Mouse (Mus musculus) intestine, postnatal 0 days (tissue): ENCODE results near the gene Asb14. TPM values are rescaled to one million over a fixed set of nuclear protein-coding genes. Genes with fewer than 3 reads are reported as not detected.

Experiments used
- ATAC-seq: fragments of 200-750 bp; cut with Nextera tagmentation; 2 replicates; pipeline ENCODE4 v1.8.0; 2017; ENCODE audit warnings: mild to moderate bottlenecking, moderate TSS enrichment, moderate library complexity
- H3K27ac ChIP-seq: fragments of 300-500 bp; sonication (generic); 2 replicates; pipeline ENCODE4 v1.5.1; 2014; ENCODE audit warnings: mild to moderate bottlenecking, low read depth, low read length, moderate library complexity
- H3K27me3 ChIP-seq: fragments of 300-500 bp; sonication (generic); replicated peaks from 2 replicates; pipeline ENCODE4 v1.6.1; 2014; ENCODE audit warnings: low read length, mixed read lengths; ENCODE audit not compliant: control insufficient read depth, insufficient read depth
- H3K36me3 ChIP-seq: fragments of 300-500 bp; sonication (generic); 2 replicates; pipeline ENCODE4 v1.6.1; 2014; ENCODE audit warnings: mild to moderate bottlenecking, moderate library complexity; ENCODE audit not compliant: control insufficient read depth, insufficient read depth
- H3K4me1 ChIP-seq: fragments of 300-500 bp; sonication (generic); replicated peaks from 2 replicates; pipeline ENCODE4 v1.6.1; 2014; ENCODE audit warnings: antibody characterized with exemption, low read length, mixed read lengths; ENCODE audit not compliant: control insufficient read depth, insufficient read depth
- H3K4me2 ChIP-seq: fragments of 300-500 bp; sonication (generic); replicated peaks from 2 replicates; pipeline ENCODE4 v1.6.1; 2014; ENCODE audit warnings: low read depth, mild to moderate bottlenecking, moderate library complexity
- H3K4me3 ChIP-seq: fragments of 300-500 bp; sonication (generic); 2 replicates; pipeline ENCODE4 v1.5.1; 2014; ENCODE audit warnings: low read depth, low read length
- H3K9ac ChIP-seq: fragments of 300-500 bp; sonication (generic); 2 replicates; pipeline ENCODE4 v1.6.1; 2014; ENCODE audit warnings: mild to moderate bottlenecking, low read depth, low read length
- H3K9me3 ChIP-seq: fragments of 300-500 bp; sonication (generic); 2 replicates; pipeline ENCODE4 v1.6.1; 2016; ENCODE audit warnings: mixed run types; ENCODE audit not compliant: control insufficient read depth
- CTCF ChIP-seq: sonication (generic); IDR thresholded peaks from 2 replicates; pipeline ENCODE4 v1.5.1; 2016; ENCODE audit warnings: low read depth, mild to moderate bottlenecking, control low read depth, antibody characterized with exemption, moderate library complexity
- WGBS: fragments of 180-500 bp; shearing (Covaris S2); extraction: QIAGEN DNeasy Blood & Tissue Kit; methylation state at CpG from one replicate; pipeline ENCODE4 v1.1.7; 2014; 5-methylcytosine and 5-hydroxymethylcytosine counted together
- polyA plus RNA-seq: library from polyadenylated mRNA; unstranded; fragments of >200 nt; fragmentation: Nextera tagmentation; extraction: Ambion mirVana; gene quantifications from 2 replicates; pipeline ENCODE4 v1.2.1, GENCODE M21; 2015

The Asb14 gene
- polyA plus RNA-seq, 1 experiment from 2014 or later, result 0.08 TPM

DNA sequence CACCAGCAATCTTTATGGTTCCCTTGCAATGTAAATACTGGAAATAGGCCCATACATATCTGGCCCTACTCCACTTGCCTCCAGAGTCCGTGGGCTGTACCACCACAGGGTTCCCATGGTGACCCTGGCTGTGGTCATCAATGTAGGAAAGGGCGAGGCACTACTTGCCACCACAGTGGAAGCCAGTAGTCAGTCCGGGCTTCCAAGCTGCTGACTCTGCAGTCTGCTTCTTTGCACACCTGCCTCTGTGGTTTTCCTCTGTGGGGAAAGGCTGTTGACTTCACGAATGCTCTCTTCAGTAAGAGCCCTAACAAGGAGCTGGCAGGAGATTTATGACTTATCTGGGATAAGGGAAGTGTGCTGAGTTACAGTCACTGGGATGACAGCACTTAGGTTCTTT lies 15.6 kb upstream of the Asb14 start:
- no peak for TF ChIP-seq CTCF
- Histone ChIP-seq H3K9me3 (no peaks in the 10 kb centered on the region), H3K27me3 (no peaks in the 10 kb centered on the region), H3K27ac (no peak overlapping the region), H3K4me3 (no peak overlapping the region), H3K36me3 (no peaks in the 10 kb centered on the region), H3K4me1 (0 out of 2 replicates have a peak, but pooled peaks cover 3% of the 10 kb centered on the region), H3K4me2 (no peak overlapping the region), H3K9ac (no peak overlapping the region)
- WGBS, result 38% methylated on average over 4 of the region's 4 CpGs
- peak; percentile 82 for ATAC-seq

DNA sequence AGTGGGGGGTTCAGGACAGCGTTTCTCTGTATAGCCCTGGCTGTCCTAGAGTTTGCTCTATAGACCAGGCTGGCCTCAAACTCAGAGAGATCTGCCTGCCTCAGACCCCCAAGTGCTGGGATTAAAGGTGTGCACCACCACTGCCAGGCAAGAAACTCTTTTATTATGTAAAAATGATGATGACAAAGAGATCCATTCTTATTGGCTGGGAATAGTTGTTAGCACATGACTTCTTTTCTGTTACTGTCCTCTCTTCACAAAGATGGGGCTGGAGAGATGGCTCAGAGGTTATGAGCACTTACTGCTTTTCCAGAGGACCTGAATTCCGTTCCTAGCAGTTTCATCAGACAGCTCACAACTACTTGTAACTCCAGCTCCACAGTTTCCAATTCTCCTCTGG lies 14.4 kb upstream of the Asb14 start:
- Histone ChIP-seq H3K27ac (no peak overlapping the region), H3K4me2 (no peak overlapping the region), H3K4me3 (no peak overlapping the region), H3K9me3 (no peaks in the 10 kb centered on the region), H3K27me3 (no peaks in the 10 kb centered on the region), H3K4me1 (0 out of 2 replicates have a peak, but pooled peaks cover 3% of the 10 kb centered on the region), H3K9ac (no peak overlapping the region), H3K36me3 (no peaks in the 10 kb centered on the region)
- no peak for TF ChIP-seq CTCF
- 80% methylated on average over 2 of the region's 2 CpGs for WGBS
- no peak for ATAC-seq

- Histone ChIP-seq H3K36me3 (no peaks in the 10 kb centered on the region), H3K27ac (no peak overlapping the region), H3K27me3 (no peaks in the 10 kb centered on the region), H3K4me3 (no peak overlapping the region), H3K9me3 (no peaks in the 10 kb centered on the region), H3K4me2 (no peak overlapping the region), H3K4me1 (0 out of 2 replicates have a peak, but pooled peaks cover 3% of the 10 kb centered on the region), H3K9ac (no peak overlapping the region)
- TF ChIP-seq CTCF, result no peak
- no peak for ATAC-seq
- 66% methylated on average over 5 of the region's 5 CpGs for whole genome bisulfite sequencing
Observed at GRCm38 (mm10) chr14:26881700-26882099, 12.7 kb upstream of the Asb14 start.

DNA sequence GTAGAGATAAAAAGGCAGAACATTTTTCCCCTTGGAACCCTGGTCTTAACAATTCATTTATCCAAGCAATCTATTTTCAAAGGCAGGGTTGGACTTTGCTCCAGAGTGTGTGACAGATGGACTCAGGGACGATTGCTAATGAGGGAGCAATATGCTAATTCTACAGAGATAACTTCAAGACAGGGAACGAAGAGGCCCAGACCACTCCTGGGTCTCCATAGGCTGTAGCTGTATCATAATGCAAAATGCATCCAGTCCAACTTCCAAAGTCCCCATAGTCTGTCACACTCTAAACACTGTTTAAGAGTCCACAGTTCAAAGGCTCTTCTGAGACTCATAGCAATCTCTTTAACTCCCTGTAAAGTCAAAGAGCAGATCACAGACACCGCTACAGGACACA lies 7.1 kb upstream of the Asb14 start:
- no peak overlapping the region for H3K9ac ChIP-seq
- ATAC-seq, result peak; percentile 100
- TF ChIP-seq CTCF, result no peak
- H3K4me1 ChIP-seq, result 0 out of 2 replicates have a peak, but pooled peaks cover 3% of the 10 kb centered on the region
- no peaks in the 10 kb centered on the region for H3K9me3 ChIP-seq
- no peaks in the 10 kb centered on the region for H3K27me3 ChIP-seq
- H3K27ac ChIP-seq, result peak overlapping the region; percentile 77
- no peak overlapping the region for H3K4me2 ChIP-seq
- H3K4me3 ChIP-seq, result no peak overlapping the region
- 32% methylated on average over 3 of the region's 3 CpGs for WGBS
- H3K36me3 ChIP-seq, result no peaks in the 10 kb centered on the region

- WGBS, result 85% methylated on average over 3 of the region's 3 CpGs
- Histone ChIP-seq H3K27me3 (no peaks in the 10 kb centered on the region), H3K4me1 (0 out of 2 replicates have a peak, but pooled peaks cover 3% of the 10 kb centered on the region), H3K4me2 (no peak overlapping the region), H3K9me3 (no peaks in the 10 kb centered on the region), H3K36me3 (no peaks in the 10 kb centered on the region), H3K27ac (no peak overlapping the region), H3K4me3 (no peak overlapping the region), H3K9ac (no peak overlapping the region)
- TF ChIP-seq CTCF, result no peak
- no peak for ATAC-seq
Observed at GRCm38 (mm10) chr14:26890777-26891176, 3.6 kb upstream of the Asb14 start.

GRCm38 (mm10) chr14:26899490-26899889 lies 5.1 kb downstream of the Asb14 start:
- Histone ChIP-seq H3K4me3 (no peak overlapping the region), H3K36me3 (no peaks in the 10 kb centered on the region), H3K4me1 (no peaks in the 10 kb centered on the region), H3K27me3 (no peaks in the 10 kb centered on the region), H3K9ac (no peak overlapping the region), H3K9me3 (no peaks in the 10 kb centered on the region), H3K4me2 (no peak overlapping the region), H3K27ac (no peak overlapping the region)
- WGBS, result 78% methylated on average over 2 of the region's 2 CpGs
- TF ChIP-seq CTCF, result no peak
- ATAC-seq, result no peak

DNA sequence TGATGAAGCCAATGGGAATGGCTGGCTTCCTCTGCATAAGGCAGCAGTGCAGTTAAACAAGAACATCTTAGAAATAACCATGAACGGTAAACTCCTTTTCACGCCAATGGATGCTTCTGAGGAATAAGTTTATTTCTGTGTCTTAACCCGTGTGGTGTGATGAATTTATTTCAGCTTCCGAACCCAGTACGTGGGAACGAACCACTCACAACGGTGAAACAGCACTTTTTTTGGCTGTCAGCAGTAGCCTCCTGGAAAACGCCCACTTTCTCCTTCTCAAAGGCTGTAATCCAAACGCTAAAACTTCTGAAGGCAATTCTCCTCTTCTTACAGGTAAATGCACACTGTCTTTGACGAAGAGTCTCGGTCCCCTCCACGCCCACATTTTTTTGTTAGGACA lies 6.5 kb downstream of the Asb14 start:
- no peak for ATAC-seq
- no peak for TF ChIP-seq CTCF
- Histone ChIP-seq H3K27me3 (no peaks in the 10 kb centered on the region), H3K9ac (no peak overlapping the region), H3K36me3 (no peaks in the 10 kb centered on the region), H3K4me2 (no peak overlapping the region), H3K4me3 (no peak overlapping the region), H3K27ac (no peak overlapping the region), H3K9me3 (no peaks in the 10 kb centered on the region), H3K4me1 (no peaks in the 10 kb centered on the region)
- WGBS, result 70% methylated on average over 12 of the region's 12 CpGs
